ENCODE assay signal across 34 mouse cellular contexts in the genomic region with DNA sequence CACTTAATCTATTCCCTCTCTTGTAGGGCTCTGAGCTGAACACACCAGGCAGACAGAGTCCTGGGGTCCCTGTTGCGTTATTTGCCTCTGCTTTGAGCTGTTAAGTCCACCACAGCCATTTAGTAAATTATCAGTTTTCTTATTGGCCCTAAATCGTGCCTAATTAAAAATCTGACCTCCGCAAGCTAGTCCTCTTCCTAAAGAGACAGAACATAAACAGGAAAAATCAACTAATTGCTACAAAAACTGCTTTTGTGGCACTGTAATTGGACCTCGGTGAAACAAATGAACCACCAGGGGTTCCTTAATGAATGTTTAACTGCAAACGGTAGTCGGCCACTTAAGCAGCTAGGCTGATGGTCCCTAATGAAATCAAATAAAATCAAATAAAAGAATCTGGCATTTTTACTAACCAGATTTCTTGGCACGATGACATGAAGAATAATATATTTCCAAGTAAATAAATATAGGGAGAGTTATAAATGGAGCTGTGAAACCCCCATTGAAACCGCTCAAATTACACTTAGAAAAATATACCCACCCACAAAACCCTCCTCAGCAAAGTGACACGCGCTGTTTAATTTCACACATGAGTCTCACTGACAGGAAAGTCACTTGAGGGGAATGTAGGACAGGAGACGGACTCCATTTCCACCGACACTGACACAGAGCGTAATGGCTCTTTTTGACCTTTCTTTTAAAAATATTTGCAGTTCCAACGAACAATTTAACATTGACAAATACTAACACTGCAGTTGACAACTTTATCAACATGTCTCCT.
A peak's percentile ranks its signal among the peaks of the same experiment; 100 is the strongest.
DNase-seq lines count a peak whose midpoint lies in the region; ATAC-seq and TF ChIP-seq lines count a peak whose summit lies in the region.
"Had no signal": no experiment of that assay in that cellular context is flagged by ENCODE, and none has a peak within 500 bp of the region (broad histone marks: within the 10 kb centered on the region; RNA-seq: fewer than 3 reads in every experiment).

No protein-coding gene starts in this region.

- ATAC-seq in kidney, embryonic 15.5 days (replicated peaks; ENCODE audit: low FRiP score) = peak; percentile 58; the same call in 1 of the 2 replicates
- ATAC-seq in midbrain, postnatal 0 days (ENCODE audit: low FRiP score) = no peak
- no peak for ATAC-seq in intestine, postnatal 0 days
- ATAC-seq: forebrain, postnatal 0 days; hindbrain, postnatal 0 days; intestine, embryonic 16.5 days; midbrain, embryonic 16.5 days; Patski had no signal

- no peaks in the 10 kb centered on the region for H3K36me3 ChIP-seq in kidney, embryonic 15.5 days
- H3K36me3 ChIP-seq in midbrain, postnatal 0 days (ENCODE audit: insufficient read depth, low read length) = no peaks in the 10 kb centered on the region
- H3K36me3 ChIP-seq in midbrain, embryonic 10.5 days = no peaks in the 10 kb centered on the region
- H3K36me3 ChIP-seq in intestine, postnatal 0 days (ENCODE audit: control insufficient read depth, insufficient read depth) = no peaks in the 10 kb centered on the region
- H3K36me3 ChIP-seq: embryonic facial prominence, embryonic 12.5 days; forebrain, embryonic 10.5 days; hindbrain, embryonic 10.5 days; limb, embryonic 15.5 days; liver, embryonic 15.5 days; neural tube, embryonic 13.5 days had no signal

- DNase-seq in embryo, embryonic 10.5 days (ENCODE audit: low spot score) = peak; percentile 15
- DNase-seq in embryo, embryonic 9.5 days (ENCODE audit: extremely low spot score) = no peak
- DNase-seq in kidney, postnatal 10 days = no peak
- DNase-seq in midbrain, postnatal 0 days (ENCODE audit: low spot score) = peak; percentile 6
- no peak for DNase-seq in midbrain, embryonic 10.5 days (ENCODE audit: low spot score)
- DNase-seq in left cerebral cortex, adult 11 months (ENCODE audit: low spot score) = no peak
- DNase-seq: adrenal gland, postnatal 10 days; cerebellum, adult 11 months; cerebellum, adult 9-10 months; cerebellum, postnatal 36 days; forebrain, postnatal 0 days; gastrocnemius, postnatal 10 days; heart, postnatal 14 days; kidney, adult 9 months; layer of hippocampus, adult 9-11 months; lung, embryonic 14.5 days; lung, postnatal 14 days; right cerebral cortex, postnatal 14 days had no signal

- H3K4me3 ChIP-seq in kidney, embryonic 15.5 days (replicated peaks) = no peak overlapping the region
- no peak overlapping the region for H3K4me3 ChIP-seq in midbrain, postnatal 0 days (ENCODE audit: low read depth, low read length)
- H3K4me3 ChIP-seq in midbrain, embryonic 10.5 days = no peak overlapping the region
- no peak overlapping the region for H3K4me3 ChIP-seq in intestine, postnatal 0 days (ENCODE audit: low read depth, low read length)
- H3K4me3 ChIP-seq: embryonic facial prominence, embryonic 12.5 days; forebrain, embryonic 10.5 days; hindbrain, embryonic 10.5 days; left cerebral cortex, adult 2 months; limb, embryonic 15.5 days; liver, embryonic 15.5 days; myocyte; neural tube, embryonic 13.5 days had no signal

- H3K27ac ChIP-seq in kidney, embryonic 15.5 days = no peak overlapping the region
- no peak overlapping the region for H3K27ac ChIP-seq in midbrain, postnatal 0 days (ENCODE audit: low read depth, low read length)
- H3K27ac ChIP-seq in midbrain, embryonic 10.5 days (replicated peaks) = no peak overlapping the region
- H3K27ac ChIP-seq in intestine, postnatal 0 days (ENCODE audit: low read depth, low read length) = no peak overlapping the region
- H3K27ac ChIP-seq: embryonic facial prominence, embryonic 12.5 days; forebrain, embryonic 10.5 days; hindbrain, embryonic 10.5 days; hindbrain, postnatal 0 days; left cerebral cortex, adult 2 months; limb, embryonic 15.5 days; liver, embryonic 15.5 days; neural tube, embryonic 13.5 days had no signal

- H3K9ac ChIP-seq in kidney, embryonic 15.5 days = no peak overlapping the region
- no peak overlapping the region for H3K9ac ChIP-seq in midbrain, postnatal 0 days (replicated peaks; ENCODE audit: low read length, poor library complexity, severe bottlenecking)
- H3K9ac ChIP-seq in intestine, postnatal 0 days (ENCODE audit: low read depth, low read length) = no peak overlapping the region
- H3K9ac ChIP-seq: embryonic facial prominence, embryonic 12.5 days; forebrain, postnatal 0 days; limb, embryonic 15.5 days; liver, embryonic 15.5 days; lung, embryonic 14.5 days; neural tube, embryonic 13.5 days had no signal

- peak overlapping the region; percentile 27 for H3K4me2 ChIP-seq in kidney, embryonic 15.5 days
- H3K4me2 ChIP-seq in midbrain, postnatal 0 days (ENCODE audit: low read depth, low read length, poor library complexity, severe bottlenecking) = no peak overlapping the region
- no peak overlapping the region for H3K4me2 ChIP-seq in intestine, postnatal 0 days (replicated peaks; ENCODE audit: low read depth)
- H3K4me2 ChIP-seq: embryonic facial prominence, embryonic 12.5 days; limb, embryonic 15.5 days; liver, embryonic 15.5 days; lung, embryonic 14.5 days; midbrain, embryonic 11.5 days; neural tube, embryonic 13.5 days had no signal

- WGBS in kidney, embryonic 15.5 days = 22% methylated on average over 14 of the region's 14 CpGs
- 74% methylated on average over 14 of the region's 14 CpGs for WGBS in midbrain, postnatal 0 days
- WGBS in midbrain, embryonic 10.5 days = 82% methylated on average over 14 of the region's 14 CpGs
- WGBS in intestine, postnatal 0 days = 61% methylated on average over 14 of the region's 14 CpGs

- no peak for TF ChIP-seq CTCF in midbrain, postnatal 0 days (IDR thresholded peaks at IDR 0.05)
- TF ChIP-seq CTCF in intestine, postnatal 0 days (IDR thresholded peaks at IDR 0.05; ENCODE audit: low read depth) = no peak

- peaks cover 3% of the 10 kb centered on the region; the same call in 1 of the 2 replicates for H3K27me3 ChIP-seq in kidney, embryonic 15.5 days
- no peaks in the 10 kb centered on the region for H3K27me3 ChIP-seq in midbrain, postnatal 0 days (ENCODE audit: insufficient read depth, low read length)
- no peaks in the 10 kb centered on the region for H3K27me3 ChIP-seq in midbrain, embryonic 10.5 days (ENCODE audit: low read depth, poor library complexity, severe bottlenecking)
- H3K27me3 ChIP-seq in intestine, postnatal 0 days (replicated peaks; ENCODE audit: control insufficient read depth, insufficient read depth, low read length) = no peaks in the 10 kb centered on the region
- H3K27me3 ChIP-seq: CH12.LX; embryonic facial prominence, embryonic 12.5 days; liver, embryonic 15.5 days; neural tube, embryonic 13.5 days had no signal

- peaks cover 4% of the 10 kb centered on the region; the same call in 1 of the 2 replicates for H3K4me1 ChIP-seq in kidney, embryonic 15.5 days
- H3K4me1 ChIP-seq in midbrain, postnatal 0 days (ENCODE audit: insufficient read depth, low read length) = no peaks in the 10 kb centered on the region
- no peaks in the 10 kb centered on the region for H3K4me1 ChIP-seq in midbrain, embryonic 10.5 days
- no peaks in the 10 kb centered on the region for H3K4me1 ChIP-seq in intestine, postnatal 0 days (replicated peaks; ENCODE audit: control insufficient read depth, insufficient read depth, low read length)
- H3K4me1 ChIP-seq: embryonic facial prominence, embryonic 12.5 days; hindbrain, embryonic 10.5 days; limb, embryonic 15.5 days; liver, embryonic 15.5 days; neural tube, embryonic 13.5 days had no signal

- no peaks in the 10 kb centered on the region for H3K9me3 ChIP-seq in kidney, embryonic 15.5 days (replicated peaks)
- no peaks in the 10 kb centered on the region for H3K9me3 ChIP-seq in midbrain, postnatal 0 days (ENCODE audit: low read length)
- H3K9me3 ChIP-seq in midbrain, embryonic 10.5 days (replicated peaks) = no peaks in the 10 kb centered on the region
- no peaks in the 10 kb centered on the region for H3K9me3 ChIP-seq in intestine, postnatal 0 days (ENCODE audit: control insufficient read depth)
- H3K9me3 ChIP-seq: embryonic facial prominence, embryonic 12.5 days; forebrain, embryonic 10.5 days; hindbrain, embryonic 10.5 days; limb, embryonic 15.5 days; liver, embryonic 15.5 days; neural tube, embryonic 13.5 days had no signal

Comparison
In these comparisons a context has a peak if more than half of its experiments do, and no peak if none do; other contexts are left out.
1. DNase-seq: peak in embryo, embryonic 10.5 days (single experiment) and midbrain, postnatal 0 days (single experiment); none in embryo, embryonic 9.5 days (single experiment), kidney, postnatal 10 days (single experiment), midbrain, embryonic 10.5 days (single experiment) and left cerebral cortex, adult 11 months (single experiment).